Mouse (Mus musculus) ES-E14 (cell line): Measurements from ENCODE around the gene Ceacam19. TPM values are rescaled to one million over a fixed set of nuclear protein-coding genes. Genes with fewer than 3 reads are reported as not detected.

Experiments used
- DNase-seq: peaks from one replicate; pipeline ENCODE4 v3.0.0-alpha.2; 2013; ENCODE audit warnings: low read depth, low spot score
- H3K27ac ChIP-seq: 2 replicates; pipeline ENCODE4 v1.5.1; 2012; ENCODE audit warnings: low read depth, mild to moderate bottlenecking, low read length, moderate library complexity, mixed read lengths; ENCODE audit not compliant: poor library complexity, insufficient read depth, severe bottlenecking
- H3K36me3 ChIP-seq: 2 replicates; pipeline ENCODE4 v1.6.1; 2012; ENCODE audit warnings: mild to moderate bottlenecking, low read length, moderate library complexity, mixed read lengths; ENCODE audit not compliant: control insufficient read depth, poor library complexity, insufficient read depth, severe bottlenecking
- H3K4me1 ChIP-seq, 2 experiments: fragments of 150-350 bp in 1 of 2; sonication (generic) in 1 of 2; 2 replicates each; pipeline ENCODE4 v1.6.1; 2012; ENCODE audit warnings: low read length in 2 of 2, mild to moderate bottlenecking in 1 of 2, mixed read lengths in 1 of 2; ENCODE audit not compliant: control insufficient read depth in 2 of 2, insufficient read depth in 2 of 2, poor library complexity in 1 of 2
- H3K4me3 ChIP-seq, 2 experiments: fragments of 150-350 bp in 1 of 2; sonication (generic) in 1 of 2; 2 replicates each; pipeline ENCODE4 v1.5.1; 2012; ENCODE audit warnings: low read length in 2 of 2, low read depth in 1 of 2, mild to moderate bottlenecking in 1 of 2, mixed read lengths in 1 of 2; ENCODE audit not compliant: insufficient read depth in 1 of 2, poor library complexity in 1 of 2, severe bottlenecking in 1 of 2
- H3K9ac ChIP-seq: 2 replicates; pipeline ENCODE4 v1.6.1; 2012; ENCODE audit warnings: low read depth, mild to moderate bottlenecking, low read length, mixed read lengths; ENCODE audit not compliant: poor library complexity, insufficient read depth, severe bottlenecking
- H3K9me3 ChIP-seq: fragments of 150-350 bp; sonication (generic); 2 replicates; pipeline ENCODE4 v1.6.1; 2012; ENCODE audit warnings: low read depth, mild to moderate bottlenecking, low read length; ENCODE audit not compliant: control insufficient read depth, insufficient read depth
- CHD2 ChIP-seq: IDR thresholded peaks from 2 replicates; pipeline ENCODE4 v1.6.1; 2014; ENCODE audit warnings: mild to moderate bottlenecking, low read depth, low read length, inconsistent platforms
- HCFC1 ChIP-seq: IDR thresholded peaks from 2 replicates; pipeline ENCODE4 v1.6.1; 2012; ENCODE audit warnings: low read length, inconsistent platforms, borderline replicate concordance; ENCODE audit not compliant: insufficient read depth
- MAFK ChIP-seq: IDR thresholded peaks from 2 replicates; pipeline ENCODE4 v1.6.1; 2014; ENCODE audit warnings: mild to moderate bottlenecking, low read depth, low read length, inconsistent platforms; ENCODE audit not compliant: insufficient read depth
- ZC3H11A ChIP-seq: IDR thresholded peaks from 2 replicates; pipeline ENCODE4 v1.6.1; 2012; ENCODE audit warnings: low read depth, mild to moderate bottlenecking, inconsistent platforms, low read length, borderline replicate concordance
- ZNF384 ChIP-seq: IDR thresholded peaks from 2 replicates; pipeline ENCODE4 v1.6.1; 2012; ENCODE audit warnings: low read depth, low read length, inconsistent platforms
- in situ Hi-C, 2 experiments: fragments of 600-800 bp; cut with MboI; formaldehyde crosslinking; loops; one replicate each; pipeline ENCODE4 v1.15.1; 2025; ENCODE audit warnings: low sequenced_read_pairs in 2 of 2, inconsistent platforms in 1 of 2; ENCODE audit not compliant: unreplicated experiment in 2 of 2
- total RNA-seq: library from RNA; depleted of rRNA; stranded (reverse); fragments of 300-350 nt; gene quantifications from 2 replicates; pipeline ENCODE4 v1.2.3, GENCODE M21; 2012

Gene Ceacam19
- total RNA-seq, 1 experiment = 0.94 TPM

GRCm38 (mm10) chr7:19926849-19927480, 39.2 kb upstream of the Ceacam19 start:
- TF ChIP-seq ZNF384 = no peak
- no peak for TF ChIP-seq CHD2
- no peak for TF ChIP-seq MAFK
- TF ChIP-seq HCFC1 = no peak
- TF ChIP-seq ZC3H11A = no peak
- Histone ChIP-seq H3K4me1 (peaks cover 7 to 24% of the 10 kb centered on the region in 2 experiments; a peak in 3 of 4 replicates), H3K9me3 (no peaks in the 10 kb centered on the region), H3K36me3 (no peaks in the 10 kb centered on the region), H3K4me3 (no peak overlapping the region), H3K9ac (no peak overlapping the region), H3K27ac (no peak overlapping the region)
- no peak for DNase-seq
- in situ Hi-C loops = no loop called here

- Histone ChIP-seq H3K4me3 (no peak overlapping the region), H3K27ac (no peak overlapping the region), H3K36me3 (no peaks in the 10 kb centered on the region), H3K4me1 (peaks cover 5 to 17% of the 10 kb centered on the region in 2 experiments; a peak in 3 of 4 replicates), H3K9ac (no peak overlapping the region), H3K9me3 (no peaks in the 10 kb centered on the region)
- DNase-seq = no peak
- no peak for TF ChIP-seq CHD2
- TF ChIP-seq ZNF384 = no peak
- no peak for TF ChIP-seq HCFC1
- TF ChIP-seq MAFK = no peak
- no peak for TF ChIP-seq ZC3H11A
- in situ Hi-C loops = no loop called here
Measured at GRCm38 (mm10) chr7:19925376-19925775, 37.6 kb upstream of the Ceacam19 start.

GRCm38 (mm10) chr7:19923797-19924196, 36.0 kb upstream of the Ceacam19 start:
- Histone ChIP-seq H3K4me3 (no peak overlapping the region), H3K27ac (no peak overlapping the region), H3K9ac (no peak overlapping the region), H3K36me3 (no peaks in the 10 kb centered on the region), H3K4me1 (peaks cover 3 to 11% of the 10 kb centered on the region in 2 experiments; a peak in 3 of 4 replicates), H3K9me3 (no peaks in the 10 kb centered on the region)
- no peak for TF ChIP-seq HCFC1
- TF ChIP-seq ZNF384 = no peak
- no peak for TF ChIP-seq MAFK
- no peak for TF ChIP-seq CHD2
- TF ChIP-seq ZC3H11A = no peak
- in situ Hi-C loops = no loop called here
- DNase-seq = peak; percentile 42

DNA sequence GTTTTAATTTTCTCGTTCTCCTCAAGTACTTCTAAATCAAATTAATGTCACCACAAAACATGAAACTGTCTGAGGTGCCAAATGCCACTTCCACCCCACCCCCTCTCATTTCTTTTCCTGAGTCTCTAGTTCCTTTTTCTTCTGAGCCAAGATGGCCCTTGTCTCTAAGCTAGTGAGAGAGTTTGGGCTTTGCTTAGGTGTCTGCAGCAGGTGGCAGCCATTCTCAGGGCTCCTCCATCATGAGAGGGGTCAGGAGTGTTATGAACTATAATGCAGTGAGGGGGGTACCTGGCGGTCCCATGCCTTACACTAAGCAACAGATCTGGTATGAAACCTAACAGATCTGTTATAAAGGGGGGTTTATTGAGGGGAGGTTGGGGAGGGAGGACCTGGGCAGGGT, 35.6 kb upstream of the Ceacam19 start:
- H3K36me3 ChIP-seq = peaks cover 2% of the 10 kb centered on the region; the same call in 1 of the 2 replicates
- peaks cover 2 to 9% of the 10 kb centered on the region in 2 experiments; a peak in 3 of 4 replicates for H3K4me1 ChIP-seq
- H3K9me3 ChIP-seq = no peaks in the 10 kb centered on the region
- no peak overlapping the region for H3K27ac ChIP-seq
- DNase-seq = no peak
- TF ChIP-seq ZNF384 (no peak), HCFC1 (no peak), MAFK (no peak), CHD2 (no peak), ZC3H11A (no peak)
- H3K4me3 ChIP-seq = no peak overlapping the region
- no peak overlapping the region; the same call in 1 of the 2 replicates for H3K9ac ChIP-seq
- in situ Hi-C loops = no loop called here
